Mouse (Mus musculus) spleen, adult 2 months (tissue): ENCODE results near the gene Col8a2. TPM values are rescaled to one million over a fixed set of nuclear protein-coding genes. Genes with fewer than 3 reads are reported as not detected.

Source experiments
- DNase-seq, 2 experiments: peaks; one replicate each; pipeline versions ENCODE4 v3.0.0 to v3.0.0-alpha.2; 2012 to 2021; ENCODE audit warnings: low spot score in 2 of 2, low read depth in 1 of 2
- H3K27ac ChIP-seq: fragments of 200-500 bp; 2 replicates; pipeline ENCODE4 v1.5.1; 2012; ENCODE audit warnings: low read length, inconsistent platforms; ENCODE audit not compliant: insufficient read depth
- H3K27me3 ChIP-seq: fragments of 200-500 bp; 2 replicates; pipeline ENCODE4 v1.6.1; 2012; ENCODE audit warnings: mild to moderate bottlenecking, moderate library complexity, low read length, inconsistent platforms; ENCODE audit not compliant: control insufficient read depth, insufficient read depth
- H3K36me3 ChIP-seq: fragments of 200-500 bp; 2 replicates; pipeline ENCODE4 v1.6.1; 2012; ENCODE audit warnings: mild to moderate bottlenecking, low read length, inconsistent platforms; ENCODE audit not compliant: control insufficient read depth, insufficient read depth
- H3K4me1 ChIP-seq: fragments of 200-500 bp; 2 replicates; pipeline ENCODE4 v1.6.1; 2011; ENCODE audit warnings: inconsistent platforms; ENCODE audit not compliant: control insufficient read depth, insufficient read depth, insufficient read length
- H3K4me3 ChIP-seq: fragments of 200-500 bp; 2 replicates; pipeline ENCODE4 v1.5.1; 2011; ENCODE audit warnings: mild to moderate bottlenecking, inconsistent platforms; ENCODE audit not compliant: insufficient read depth, insufficient read length; ENCODE audit errors: extremely low read depth
- CTCF ChIP-seq: fragments of 200-500 bp; IDR thresholded peaks from 2 replicates; pipeline ENCODE4 v1.5.1; 2011; ENCODE audit warnings: mild to moderate bottlenecking, inconsistent platforms; ENCODE audit not compliant: insufficient read depth, insufficient read length, insufficient replicate concordance; ENCODE audit errors: extremely low read depth
- POLR2A ChIP-seq: fragments of 200-500 bp; IDR thresholded peaks from 2 replicates; pipeline ENCODE4 v1.6.1; 2011; ENCODE audit warnings: low read depth, low read length, inconsistent platforms
- WGBS: fragments of 180-500 bp; shearing (Covaris S2); methylation state at CpG from one replicate; pipeline ENCODE4 v1.1.7; 2018; 5-methylcytosine and 5-hydroxymethylcytosine counted together
- polyA plus RNA-seq: library from polyadenylated mRNA; depleted of rRNA; stranded (reverse); fragments of >200 nt; gene quantifications from 2 replicates; pipeline ENCODE4 v1.2.3, GENCODE M21; 2012; rRNA removed

Col8a2 gene
- polyA plus RNA-seq: 3.2 and 3.7 TPM in 2 replicates

DNA sequence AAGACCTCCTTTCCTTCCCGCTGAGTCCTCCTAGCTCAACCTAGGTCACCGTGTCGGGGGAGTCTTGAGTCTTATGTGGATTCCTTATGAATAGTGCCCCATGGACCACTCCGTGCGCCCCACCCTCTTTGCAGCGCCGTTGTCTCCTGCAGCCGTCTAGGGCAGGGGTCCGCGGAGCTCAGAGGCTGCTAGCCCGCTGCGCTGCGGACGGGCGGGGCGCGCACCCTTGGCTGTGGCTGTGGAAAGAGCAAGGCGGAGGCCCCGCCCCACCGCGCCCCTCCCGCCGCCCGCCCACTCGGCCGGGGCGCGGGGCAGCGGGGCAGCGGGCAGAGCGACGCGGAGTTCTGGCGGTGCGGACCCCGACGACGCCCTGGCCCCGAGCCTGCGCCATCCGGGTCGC lies at the start of gene Col8a2:
Gene Col8a2, plus strand, starts transcription at position 302 of the 400 bp plus-strand sequence.
- Histone ChIP-seq H3K36me3 (no peaks in the 10 kb centered on the region), H3K4me3 (no peak within 1 kb of the TSS; the same call in 1 of the 2 replicates), H3K4me1 (peaks cover 7% of the 10 kb centered on the region), H3K27me3 (peaks cover 16% of the 10 kb centered on the region), H3K27ac (no peak within 1 kb of the TSS)
- no peak for TF ChIP-seq POLR2A
- TF ChIP-seq CTCF: no peak
- DNase-seq: no peak
- WGBS: 3% methylated on average over 42 of the region's 42 CpGs

DNA sequence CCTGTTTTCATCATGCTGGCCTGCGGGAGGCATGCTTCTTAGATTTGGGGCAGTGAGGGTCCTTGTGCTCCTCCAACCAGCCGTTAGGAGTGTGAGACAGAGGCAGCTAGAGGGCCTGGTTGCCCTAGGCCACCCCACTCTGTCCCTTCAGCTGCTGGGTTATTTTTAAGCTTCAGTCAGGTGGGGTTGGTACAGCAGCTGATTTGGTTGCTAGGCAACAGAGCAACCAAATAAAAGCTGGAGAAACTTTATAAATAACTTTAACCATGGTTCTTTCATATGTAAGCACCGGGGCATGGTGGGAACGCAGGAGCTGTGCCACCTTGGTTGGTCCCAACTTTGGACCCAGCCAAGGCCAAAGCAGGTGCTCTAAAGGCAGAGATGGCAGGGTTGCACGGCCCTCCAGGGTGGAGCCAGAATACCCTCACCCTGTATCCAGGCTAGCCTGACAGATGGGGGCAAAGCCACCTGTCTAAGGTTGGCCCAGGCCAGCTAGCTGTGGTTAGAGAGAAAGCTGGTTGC lies 48.8 kb upstream of the Col8a2 start:
- DNase-seq: no peak
- Histone ChIP-seq H3K4me1 (peaks cover 9% of the 10 kb centered on the region), H3K36me3 (peaks cover 59% of the 10 kb centered on the region), H3K4me3 (no peak overlapping the region), H3K27ac (no peak overlapping the region), H3K27me3 (no peaks in the 10 kb centered on the region)
- WGBS: 73% methylated on average over 5 of the region's 5 CpGs
- TF ChIP-seq POLR2A (no peak), CTCF (no peak)

GRCm38 (mm10) chr4:126239862-126240475 lies 46.6 kb upstream of the Col8a2 start:
- Histone ChIP-seq H3K27ac (no peak overlapping the region), H3K36me3 (peaks cover 40% of the 10 kb centered on the region), H3K4me1 (peaks cover 3% of the 10 kb centered on the region), H3K4me3 (no peak overlapping the region), H3K27me3 (no peaks in the 10 kb centered on the region)
- no peak for TF ChIP-seq CTCF
- TF ChIP-seq POLR2A: no peak
- no peak for DNase-seq
- 90% methylated on average over 13 of the region's 13 CpGs for WGBS

GRCm38 (mm10) chr4:126241956-126242355 lies 44.6 kb upstream of the Col8a2 start:
- TF ChIP-seq POLR2A: no peak
- TF ChIP-seq CTCF: no peak
- Histone ChIP-seq H3K36me3 (peaks cover 29% of the 10 kb centered on the region), H3K27me3 (no peaks in the 10 kb centered on the region), H3K27ac (no peak overlapping the region), H3K4me1 (no peaks in the 10 kb centered on the region; the same call in none of the 2 replicates), H3K4me3 (no peak overlapping the region)
- DNase-seq: no peak
- WGBS: 69% methylated on average over 9 of the region's 9 CpGs

GRCm38 (mm10) chr4:126242510-126242909 lies 44.1 kb upstream of the Col8a2 start:
- H3K4me3 ChIP-seq: no peak overlapping the region
- H3K27me3 ChIP-seq: no peaks in the 10 kb centered on the region
- H3K36me3 ChIP-seq: peaks cover 28% of the 10 kb centered on the region
- no peak overlapping the region for H3K27ac ChIP-seq
- DNase-seq: no peak
- WGBS: 92% methylated on average over 6 of the region's 6 CpGs
- no peak for TF ChIP-seq POLR2A
- TF ChIP-seq CTCF: no peak
- no peaks in the 10 kb centered on the region; the same call in 1 of the 2 replicates for H3K4me1 ChIP-seq

DNA sequence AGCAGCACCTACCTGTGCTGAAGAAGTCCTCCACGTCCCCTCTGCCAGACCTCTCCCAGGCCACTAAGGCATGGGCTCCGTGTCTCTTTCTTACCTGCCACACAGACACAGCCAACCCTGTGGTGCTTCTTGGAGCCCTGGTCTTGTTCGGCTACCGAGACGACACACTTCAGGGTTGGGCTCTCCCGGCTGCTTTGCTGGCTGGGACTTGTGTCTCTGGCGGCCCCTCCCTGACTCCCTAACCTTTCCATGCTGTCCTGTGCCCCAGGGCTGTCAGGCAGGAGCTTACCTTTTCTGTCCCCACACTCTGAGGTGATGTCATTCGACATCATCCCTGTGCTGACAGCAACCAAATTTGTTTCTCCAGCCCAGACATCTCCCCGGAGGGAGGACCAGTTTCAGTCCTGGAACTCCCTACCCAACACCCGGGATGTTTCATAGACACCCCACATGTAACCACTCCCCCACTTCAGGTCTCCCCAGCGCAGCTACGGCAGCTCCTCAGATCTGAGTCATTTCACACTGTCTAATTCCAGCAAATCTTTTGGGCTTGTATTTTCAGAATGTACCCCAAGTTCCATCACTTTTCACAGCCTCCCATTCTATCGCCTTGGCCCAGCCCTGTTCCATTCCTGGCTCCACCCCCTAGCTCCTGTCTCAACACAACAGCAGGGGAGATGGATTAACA lies 40.2 kb upstream of the Col8a2 start:
- no peaks in the 10 kb centered on the region for H3K27me3 ChIP-seq
- peaks cover 7% of the 10 kb centered on the region for H3K36me3 ChIP-seq
- no peak for DNase-seq
- H3K27ac ChIP-seq: no peak overlapping the region
- no peak overlapping the region for H3K4me3 ChIP-seq
- TF ChIP-seq CTCF (no peak), POLR2A (no peak)
- H3K4me1 ChIP-seq: no peaks in the 10 kb centered on the region
- 93% methylated on average over 13 of the region's 13 CpGs for whole genome bisulfite sequencing
